Mouse (Mus musculus): ENCODE measurements around the gene Pld6. TPM values are rescaled to one million over a fixed set of nuclear protein-coding genes. Genes with fewer than 3 reads are reported as not detected.

Pld6 gene
- polyA plus RNA-seq, 1 experiment from 2014 or later: 0.60 TPM

- Histone ChIP-seq H3K9me3 (ENCODE audit: control insufficient read depth, low read length) (no peaks in the 10 kb centered on the region), H3K4me2 (ENCODE audit: low read depth) (no peak overlapping the region), H3K9ac (ENCODE audit: low read length) (no peak overlapping the region), H3K4me3 (ENCODE audit: low read depth, low read length) (no peak overlapping the region), H3K4me1 (ENCODE audit: control insufficient read depth, insufficient read depth, low read length) (no peaks in the 10 kb centered on the region), H3K27me3 (ENCODE audit: control insufficient read depth, insufficient read depth, low read length) (no peaks in the 10 kb centered on the region), H3K27ac (ENCODE audit: low read depth, low read length) (no peak overlapping the region), H3K36me3 (ENCODE audit: control insufficient read depth, insufficient read depth, low read length) (peaks cover 6% of the 10 kb centered on the region)
- DNase-seq (ENCODE audit: low spot score) (no peak), ATAC-seq (ENCODE audit: insufficient read depth, low FRiP score, low TSS enrichment) (no peak)
- WGBS: 96% methylated on average over 1 of the region's 1 CpGs
These were observed 53.1 kb downstream of the Pld6 start for GRCm38 (mm10) chr11:59734335-59734734.

Other genes starting within 250 kb of the Pld6 start
- 0.11 and 0.14 TPM in 2 replicates for gene Nlrp3, start 246.1 kb downstream of the Pld6 start, polyA plus RNA-seq (2014; fragmentation: Nextera tagmentation; extraction: Ambion mirVana)
- not detected in 2 replicates for gene Olfr222, start 211.4 kb downstream of the Pld6 start, polyA plus RNA-seq (2014; fragmentation: Nextera tagmentation; extraction: Ambion mirVana)
- gene Olfr223, start 194.4 kb downstream of the Pld6 start, polyA plus RNA-seq (2014; fragmentation: Nextera tagmentation; extraction: Ambion mirVana): not detected in 2 replicates
- gene Mprip, start 126.3 kb downstream of the Pld6 start, polyA plus RNA-seq (2014; fragmentation: Nextera tagmentation; extraction: Ambion mirVana): 87.6 and 91.3 TPM in 2 replicates
- gene Flcn, start 22.4 kb upstream of the Pld6 start, polyA plus RNA-seq (2014; fragmentation: Nextera tagmentation; extraction: Ambion mirVana): 30.6 and 30.9 TPM in 2 replicates
- 40.6 and 44.5 TPM in 2 replicates for gene Nt5m, start 51.8 kb upstream of the Pld6 start, polyA plus RNA-seq (2014; fragmentation: Nextera tagmentation; extraction: Ambion mirVana)
- gene Cops3, start 52.2 kb upstream of the Pld6 start, polyA plus RNA-seq (2014; fragmentation: Nextera tagmentation; extraction: Ambion mirVana): 247 and 252 TPM in 2 replicates
- gene Med9, start 160.6 kb upstream of the Pld6 start, polyA plus RNA-seq (2014; fragmentation: Nextera tagmentation; extraction: Ambion mirVana): 44.2 and 45.0 TPM in 2 replicates
- 1.2 and 1.7 TPM in 2 replicates for gene Rasd1, start 177.3 kb upstream of the Pld6 start, polyA plus RNA-seq (2014; fragmentation: Nextera tagmentation; extraction: Ambion mirVana)